Mouse (Mus musculus): ENCODE results near the gene C2cd6. TPM values are rescaled to one million over a fixed set of nuclear protein-coding genes. Genes with fewer than 3 reads are reported as not detected.

C2cd6 gene
- polyA plus RNA-seq (2012; rRNA removed) = not detected in 2 replicates

- Histone ChIP-seq H3K4me3 (replicated peaks; ENCODE audit: extremely low read depth, low read depth, low read length) (no peak within 1 kb of the TSS), H3K4me1 (ENCODE audit: control insufficient read depth, insufficient read depth, low read length) (no peaks in the 10 kb centered on the region)
- WGBS = 86% methylated on average over 19 of the region's 19 CpGs
- TF ChIP-seq POLR2A (IDR thresholded peaks at IDR 0.05; ENCODE audit: borderline replicate concordance, extremely low read depth, low read depth, low read length) (no peak), CTCF (IDR thresholded peaks at IDR 0.05; ENCODE audit: insufficient read depth, low read length) (no peak)
- no peak for DNase-seq
Observed at GRCm38 (mm10) chr1:59094705-59095104, at the start of gene C2cd6. Gene C2cd6, minus strand, starts transcription at chr1:59094900.

- Histone ChIP-seq H3K4me3 (replicated peaks; ENCODE audit: extremely low read depth, low read depth, low read length) (no peak overlapping the region), H3K4me1 (ENCODE audit: control insufficient read depth, insufficient read depth, low read length) (no peaks in the 10 kb centered on the region)
- peak; percentile 67 for TF ChIP-seq CTCF (IDR thresholded peaks at IDR 0.05; ENCODE audit: insufficient read depth, low read length)
- no peak for TF ChIP-seq POLR2A (IDR thresholded peaks at IDR 0.05; ENCODE audit: borderline replicate concordance, extremely low read depth, low read depth, low read length)
- DNase-seq = peak; percentile 59
Observed at GRCm38 (mm10) chr1:59142809-59143208, 48.1 kb upstream of the C2cd6 start.

- WGBS = 35% methylated on average over 5 of the region's 5 CpGs
- Histone ChIP-seq H3K4me3 (replicated peaks; ENCODE audit: extremely low read depth, low read depth, low read length) (no peak overlapping the region), H3K4me1 (ENCODE audit: control insufficient read depth, insufficient read depth, low read length) (no peaks in the 10 kb centered on the region)
- TF ChIP-seq CTCF (IDR thresholded peaks at IDR 0.05; ENCODE audit: insufficient read depth, low read length) = no peak
- no peak for TF ChIP-seq POLR2A (IDR thresholded peaks at IDR 0.05; ENCODE audit: borderline replicate concordance, extremely low read depth, low read depth, low read length)
- DNase-seq = peak; percentile 36
Observed at GRCm38 (mm10) chr1:59134419-59134818, 39.7 kb upstream of the C2cd6 start.

- Histone ChIP-seq H3K4me1 (ENCODE audit: control insufficient read depth, insufficient read depth, low read length) (no peaks in the 10 kb centered on the region), H3K4me3 (replicated peaks; ENCODE audit: extremely low read depth, low read depth, low read length) (no peak overlapping the region)
- no peak for DNase-seq
- 37% methylated on average over 7 of the region's 7 CpGs for WGBS
- no peak for TF ChIP-seq CTCF (IDR thresholded peaks at IDR 0.05; ENCODE audit: insufficient read depth, low read length)
- no peak for TF ChIP-seq POLR2A (IDR thresholded peaks at IDR 0.05; ENCODE audit: borderline replicate concordance, extremely low read depth, low read depth, low read length)
Observed at GRCm38 (mm10) chr1:59128879-59129278, 34.2 kb upstream of the C2cd6 start.

- Histone ChIP-seq H3K4me1 (ENCODE audit: control insufficient read depth, insufficient read depth, low read length) (no peaks in the 10 kb centered on the region), H3K4me3 (replicated peaks; ENCODE audit: extremely low read depth, low read depth, low read length) (no peak overlapping the region)
- no peak for TF ChIP-seq CTCF (IDR thresholded peaks at IDR 0.05; ENCODE audit: insufficient read depth, low read length)
- TF ChIP-seq POLR2A (IDR thresholded peaks at IDR 0.05; ENCODE audit: borderline replicate concordance, extremely low read depth, low read depth, low read length) = no peak
- WGBS = 61% methylated on average over 5 of the region's 5 CpGs
- no peak for DNase-seq
Observed at GRCm38 (mm10) chr1:59125558-59125957, 30.9 kb upstream of the C2cd6 start.

- Histone ChIP-seq H3K4me3 (replicated peaks; ENCODE audit: extremely low read depth, low read depth, low read length) (peak within 1 kb of the TSS; percentile 97), H3K4me1 (ENCODE audit: control insufficient read depth, insufficient read depth, low read length) (no peaks in the 10 kb centered on the region)
- peak; percentile 61; the same call in 1 of the 2 replicates for TF ChIP-seq POLR2A (IDR thresholded peaks at IDR 0.05; ENCODE audit: borderline replicate concordance, extremely low read depth, low read depth, low read length)
- no peak for TF ChIP-seq CTCF (IDR thresholded peaks at IDR 0.05; ENCODE audit: insufficient read depth, low read length)
- WGBS = under 1% methylated on average over 74 of the region's 74 CpGs
- peak; percentile 87 for DNase-seq
Observed at GRCm38 (mm10) chr1:59119720-59120457, 25.2 kb upstream of the C2cd6 start, which contains the start of gene Tmem237. Gene Tmem237, minus strand, starts transcription at chr1:59120408.

GRCm38 (mm10) chr1:59110524-59110923, 15.8 kb upstream of the C2cd6 start:
- H3K4me1 ChIP-seq (ENCODE audit: control insufficient read depth, insufficient read depth, low read length) = no peaks in the 10 kb centered on the region
- peak; percentile 29 for DNase-seq
- TF ChIP-seq CTCF (IDR thresholded peaks at IDR 0.05; ENCODE audit: insufficient read depth, low read length) (no peak), POLR2A (IDR thresholded peaks at IDR 0.05; ENCODE audit: borderline replicate concordance, extremely low read depth, low read depth, low read length) (no peak)
- 62% methylated on average over 8 of the region's 8 CpGs for WGBS
- H3K4me3 ChIP-seq (replicated peaks; ENCODE audit: extremely low read depth, low read depth, low read length) = no peak overlapping the region

GRCm38 (mm10) chr1:59102071-59102470, 7.4 kb upstream of the C2cd6 start:
- DNase-seq = no peak
- WGBS = 92% methylated on average over 6 of the region's 6 CpGs
- TF ChIP-seq POLR2A (IDR thresholded peaks at IDR 0.05; ENCODE audit: borderline replicate concordance, extremely low read depth, low read depth, low read length) (no peak), CTCF (IDR thresholded peaks at IDR 0.05; ENCODE audit: insufficient read depth, low read length) (no peak)
- Histone ChIP-seq H3K4me3 (replicated peaks; ENCODE audit: extremely low read depth, low read depth, low read length) (no peak overlapping the region), H3K4me1 (ENCODE audit: control insufficient read depth, insufficient read depth, low read length) (no peaks in the 10 kb centered on the region)

- 87% methylated on average over 5 of the region's 5 CpGs for WGBS
- no peak for DNase-seq
- TF ChIP-seq CTCF (IDR thresholded peaks at IDR 0.05; ENCODE audit: insufficient read depth, low read length) (no peak), POLR2A (IDR thresholded peaks at IDR 0.05; ENCODE audit: borderline replicate concordance, extremely low read depth, low read depth, low read length) (no peak)
- H3K4me1 ChIP-seq (ENCODE audit: control insufficient read depth, insufficient read depth, low read length) = no peaks in the 10 kb centered on the region
- no peak overlapping the region for H3K4me3 ChIP-seq (replicated peaks; ENCODE audit: extremely low read depth, low read depth, low read length)
Observed at GRCm38 (mm10) chr1:59101020-59101419, 6.3 kb upstream of the C2cd6 start.

- Histone ChIP-seq H3K4me3 (replicated peaks; ENCODE audit: extremely low read depth, low read depth, low read length) (no peak overlapping the region), H3K4me1 (ENCODE audit: control insufficient read depth, insufficient read depth, low read length) (no peaks in the 10 kb centered on the region)
- DNase-seq = peak; percentile 17
- WGBS = 20% methylated on average over 3 of the region's 3 CpGs
- no peak for TF ChIP-seq POLR2A (IDR thresholded peaks at IDR 0.05; ENCODE audit: borderline replicate concordance, extremely low read depth, low read depth, low read length)
- peak; percentile 68 for TF ChIP-seq CTCF (IDR thresholded peaks at IDR 0.05; ENCODE audit: insufficient read depth, low read length)
Observed at GRCm38 (mm10) chr1:59070867-59071266, 23.8 kb downstream of the C2cd6 start.
